Comparison of ENCODE assay signal across 9 mouse cellular contexts in the genomic region with DNA sequence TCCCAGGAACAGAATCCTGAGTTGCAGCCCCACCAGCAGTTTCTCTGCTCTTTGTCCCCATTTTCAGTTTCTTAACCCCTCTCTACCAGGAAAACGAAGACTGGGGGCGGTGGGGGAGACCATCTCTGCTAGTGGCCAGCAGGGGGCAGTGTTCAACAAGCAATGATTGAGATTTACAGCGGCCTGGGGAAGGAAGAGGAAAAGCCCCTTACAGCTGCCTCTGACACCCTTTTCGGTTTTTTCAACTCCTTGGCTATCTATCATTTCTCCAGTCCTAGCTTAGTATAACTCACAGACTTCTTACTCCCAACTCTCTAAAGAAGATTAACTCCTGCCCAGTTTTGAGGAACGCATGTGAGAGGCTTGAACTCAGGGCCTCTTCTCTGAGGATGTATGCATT. TPM values are rescaled to one million over a fixed set of nuclear protein-coding genes. Genes with fewer than 3 reads are reported as not detected.
DNase-seq lines count a peak whose midpoint lies in the region; ATAC-seq lines count a peak whose summit lies in the region.
"Had no signal": no experiment of that assay in that cellular context is flagged by ENCODE, and none has a peak within 500 bp of the region (broad histone marks: within the 10 kb centered on the region; RNA-seq: fewer than 3 reads in every experiment).

No protein-coding gene starts in this region.

- 11% methylated on average over 5 of the region's 5 CpGs for WGBS in forebrain, embryonic 14.5 days
- WGBS in hindbrain, embryonic 11.5 days, result 12% methylated on average over 5 of the region's 5 CpGs
- WGBS in midbrain, embryonic 12.5 days, result 10% methylated on average over 5 of the region's 5 CpGs

- no peak overlapping the region for H3K9ac ChIP-seq in forebrain, embryonic 14.5 days (ENCODE audit: low read length)
- H3K9ac ChIP-seq in hindbrain, embryonic 11.5 days (ENCODE audit: low read depth, low read length), result no peak overlapping the region
- H3K9ac ChIP-seq in midbrain, embryonic 12.5 days (replicated peaks), result no peak overlapping the region; the same call in 1 of the 2 replicates

- intact Hi-C loops in left cerebral cortex, postnatal 14 days (cut with DNase I), result loop anchor here (5.0 to 10.0 kb wide), 2 partner anchors 35 to 268 kb away; a partner anchor contains a TSS

- peak; percentile 58 for ATAC-seq in forebrain, embryonic 14.5 days
- ATAC-seq in hindbrain, embryonic 11.5 days (ENCODE audit: low FRiP score), result peak; percentile 11; the same call in 1 of the 2 replicates
- peak; percentile 31; the same call in 1 of the 2 replicates for ATAC-seq in midbrain, embryonic 12.5 days (ENCODE audit: low FRiP score, low read depth)

- H3K27ac ChIP-seq in forebrain, embryonic 14.5 days (ENCODE audit: low read depth, low read length), result peak overlapping the region; percentile 91; the same call in 1 of the 2 replicates
- H3K27ac ChIP-seq in hindbrain, embryonic 11.5 days (ENCODE audit: low read depth, low read length), result no peak overlapping the region
- H3K27ac ChIP-seq in midbrain, embryonic 12.5 days (replicated peaks), result 0 out of 2 replicates have a peak overlapping the region, but pooled peaks have one; percentile 20

- no peak overlapping the region for H3K4me3 ChIP-seq in forebrain, embryonic 14.5 days (ENCODE audit: low read depth, low read length)
- no peak overlapping the region for H3K4me3 ChIP-seq in hindbrain, embryonic 11.5 days (ENCODE audit: low read depth, low read length)
- H3K4me3 ChIP-seq in midbrain, embryonic 12.5 days, result no peak overlapping the region
- H3K4me3 ChIP-seq: erythroblast, embryonic 14.5 days had no signal

- H3K4me2 ChIP-seq in forebrain, embryonic 14.5 days (ENCODE audit: low read length), result no peak overlapping the region
- H3K4me2 ChIP-seq in hindbrain, embryonic 11.5 days (replicated peaks; ENCODE audit: low read depth, low read length), result no peak overlapping the region
- H3K4me2 ChIP-seq in midbrain, embryonic 12.5 days (replicated peaks), result no peak overlapping the region

- H3K27me3 ChIP-seq in forebrain, embryonic 14.5 days (replicated peaks; ENCODE audit: control insufficient read depth, insufficient read depth, low read length), result no peaks in the 10 kb centered on the region
- no peaks in the 10 kb centered on the region for H3K27me3 ChIP-seq in hindbrain, embryonic 11.5 days (ENCODE audit: control insufficient read depth, insufficient read depth, low read length)
- H3K27me3 ChIP-seq in midbrain, embryonic 12.5 days, result peaks cover 4% of the 10 kb centered on the region

- no peaks in the 10 kb centered on the region for H3K9me3 ChIP-seq in forebrain, embryonic 14.5 days (replicated peaks; ENCODE audit: control insufficient read depth, low read length)
- no peaks in the 10 kb centered on the region for H3K9me3 ChIP-seq in hindbrain, embryonic 11.5 days (ENCODE audit: control insufficient read depth, low read length)
- H3K9me3 ChIP-seq in midbrain, embryonic 12.5 days, result no peaks in the 10 kb centered on the region

- DNase-seq in right cerebral cortex, adult 2 months (ENCODE audit: low spot score in 2 of 2), result peak; percentile 66 to 67
- no peak for DNase-seq in right cerebral cortex, postnatal 36 days (ENCODE audit: low spot score in 2 of 2)
- peak; percentile 55 for DNase-seq in cerebellum, adult 11 months
- DNase-seq in forebrain, embryonic 14.5 days (ENCODE audit: low spot score), result peak; percentile 91
- peak; percentile 92 for DNase-seq in hindbrain, embryonic 11.5 days (ENCODE audit: low spot score)
- peak; percentile 66 to 73 for DNase-seq in left cerebral cortex, postnatal 14 days (ENCODE audit: low spot score in 2 of 2)
- DNase-seq in spleen, postnatal 36 days (ENCODE audit: low spot score in 2 of 2), result peak; percentile 31 to 46

- H3K4me1 ChIP-seq in forebrain, embryonic 14.5 days (ENCODE audit: control insufficient read depth, insufficient read depth, low read length), result peaks cover 12% of the 10 kb centered on the region
- H3K4me1 ChIP-seq in hindbrain, embryonic 11.5 days (replicated peaks; ENCODE audit: control insufficient read depth, insufficient read depth, low read length), result peaks cover 12% of the 10 kb centered on the region
- peaks cover 31% of the 10 kb centered on the region for H3K4me1 ChIP-seq in midbrain, embryonic 12.5 days

- H3K36me3 ChIP-seq in forebrain, embryonic 14.5 days (ENCODE audit: control insufficient read depth, insufficient read depth, low read length), result no peaks in the 10 kb centered on the region
- no peaks in the 10 kb centered on the region for H3K36me3 ChIP-seq in hindbrain, embryonic 11.5 days (ENCODE audit: control insufficient read depth, insufficient read depth, low read length)
- H3K36me3 ChIP-seq in midbrain, embryonic 12.5 days, result no peaks in the 10 kb centered on the region

RNA-seq across cellular contexts. Expression of a gene that starts 10.4 kb away (rescaled TPM):
- 4.5 and 7.4 TPM in 2 replicates for polyA plus RNA-seq in forebrain, embryonic 14.5 days (2014; fragmentation: Nextera tagmentation; extraction: Ambion mirVana)
- 20.5 and 22.3 TPM in 2 replicates for polyA plus RNA-seq in hindbrain, embryonic 11.5 days (2014; fragmentation: Nextera tagmentation; extraction: Ambion mirVana)
- total RNA-seq in left cerebral cortex, postnatal 14 days (2021), result under 1 TPM; 0.30 to 0.37 TPM
- 11.1 and 11.5 TPM in 2 replicates for polyA plus RNA-seq in midbrain, embryonic 12.5 days (2016; fragmentation: Nextera tagmentation; extraction: Ambion mirVana)
- polyA plus RNA-seq: erythroblast, embryonic 14.5 days had no signal

RNA-seq across cellular contexts. Expression of a gene that starts 18.7 kb away (rescaled TPM):
- polyA plus RNA-seq in forebrain, embryonic 14.5 days (2014; fragmentation: Nextera tagmentation; extraction: Ambion mirVana), result 45.1 and 55.8 TPM in 2 replicates
- 60.3 and 61.6 TPM in 2 replicates for polyA plus RNA-seq in hindbrain, embryonic 11.5 days (2014; fragmentation: Nextera tagmentation; extraction: Ambion mirVana)
- 10 to 100 TPM; 17.4 to 21.5 TPM for total RNA-seq in left cerebral cortex, postnatal 14 days (2021)
- 56.9 and 60.9 TPM in 2 replicates for polyA plus RNA-seq in midbrain, embryonic 12.5 days (2016; fragmentation: Nextera tagmentation; extraction: Ambion mirVana)

RNA-seq across cellular contexts. Expression of a gene that starts 35.4 kb away (rescaled TPM):
- polyA plus RNA-seq in forebrain, embryonic 14.5 days (2014; fragmentation: Nextera tagmentation; extraction: Ambion mirVana), result 123 and 148 TPM in 2 replicates
- polyA plus RNA-seq in hindbrain, embryonic 11.5 days (2014; fragmentation: Nextera tagmentation; extraction: Ambion mirVana), result 154 and 191 TPM in 2 replicates
- 100 to 1,000 TPM; 155 to 162 TPM for total RNA-seq in left cerebral cortex, postnatal 14 days (2021)
- polyA plus RNA-seq in midbrain, embryonic 12.5 days (2016; fragmentation: Nextera tagmentation; extraction: Ambion mirVana), result 219 and 220 TPM in 2 replicates

RNA-seq across cellular contexts. Expression of a gene that starts 35.7 kb away (rescaled TPM):
- 81.3 and 93.7 TPM in 2 replicates for polyA plus RNA-seq in forebrain, embryonic 14.5 days (2014; fragmentation: Nextera tagmentation; extraction: Ambion mirVana)
- 120 and 121 TPM in 2 replicates for polyA plus RNA-seq in hindbrain, embryonic 11.5 days (2014; fragmentation: Nextera tagmentation; extraction: Ambion mirVana)
- 10 to 100 TPM; 74.5 to 77.9 TPM for total RNA-seq in left cerebral cortex, postnatal 14 days (2021)
- 123 and 128 TPM in 2 replicates for polyA plus RNA-seq in midbrain, embryonic 12.5 days (2016; fragmentation: Nextera tagmentation; extraction: Ambion mirVana)

Comparison
In these comparisons a context has a peak if more than half of its experiments do, and no peak if none do; other contexts are left out.
1. DNase-seq: peak in right cerebral cortex, adult 2 months (2 of 2), cerebellum, adult 11 months (single experiment), forebrain, embryonic 14.5 days (single experiment), hindbrain, embryonic 11.5 days (single experiment), left cerebral cortex, postnatal 14 days (2 of 2) and spleen, postnatal 36 days (2 of 2); none in right cerebral cortex, postnatal 36 days (0 of 2).
2. Peak in every context shown above with its lines, with median percentiles within 50 percentile points of each other: ATAC-seq.